Mouse (Mus musculus): ENCODE measurements around the gene Tmem108.

Tmem108 gene

GRCm38 (mm10) chr9:103540518-103540917 lies 221.1 kb downstream of the Tmem108 start:
- DNase-seq = no peak

GRCm38 (mm10) chr9:103538047-103538816 lies 223.4 kb downstream of the Tmem108 start:
- no peak for DNase-seq

GRCm38 (mm10) chr9:103536059-103536634 lies 225.5 kb downstream of the Tmem108 start:
- DNase-seq = no peak

GRCm38 (mm10) chr9:103525041-103525537 lies 236.5 kb downstream of the Tmem108 start:
- peak; percentile 38 to 56 for DNase-seq

DNA sequence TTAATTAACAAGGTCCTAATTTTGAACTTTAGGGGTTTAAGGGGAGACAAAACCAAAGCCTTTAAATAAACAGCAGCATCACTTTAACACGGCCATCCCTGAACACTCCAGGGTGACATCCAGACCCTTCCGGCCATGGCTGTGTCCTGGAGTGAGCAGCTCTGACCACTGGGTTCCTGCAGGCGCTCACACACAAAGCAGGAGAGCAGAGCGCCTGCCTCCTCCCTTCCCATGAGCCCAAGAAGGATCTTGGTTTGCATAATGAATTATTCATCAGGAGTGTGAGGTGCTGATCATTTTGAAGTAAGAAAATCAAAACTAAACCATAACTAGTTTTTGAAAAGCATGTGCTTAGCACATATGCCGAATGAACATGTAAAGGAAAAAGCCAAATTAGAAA lies 237.0 kb downstream of the Tmem108 start:
- peak; percentile 18 to 41 for DNase-seq

DNA sequence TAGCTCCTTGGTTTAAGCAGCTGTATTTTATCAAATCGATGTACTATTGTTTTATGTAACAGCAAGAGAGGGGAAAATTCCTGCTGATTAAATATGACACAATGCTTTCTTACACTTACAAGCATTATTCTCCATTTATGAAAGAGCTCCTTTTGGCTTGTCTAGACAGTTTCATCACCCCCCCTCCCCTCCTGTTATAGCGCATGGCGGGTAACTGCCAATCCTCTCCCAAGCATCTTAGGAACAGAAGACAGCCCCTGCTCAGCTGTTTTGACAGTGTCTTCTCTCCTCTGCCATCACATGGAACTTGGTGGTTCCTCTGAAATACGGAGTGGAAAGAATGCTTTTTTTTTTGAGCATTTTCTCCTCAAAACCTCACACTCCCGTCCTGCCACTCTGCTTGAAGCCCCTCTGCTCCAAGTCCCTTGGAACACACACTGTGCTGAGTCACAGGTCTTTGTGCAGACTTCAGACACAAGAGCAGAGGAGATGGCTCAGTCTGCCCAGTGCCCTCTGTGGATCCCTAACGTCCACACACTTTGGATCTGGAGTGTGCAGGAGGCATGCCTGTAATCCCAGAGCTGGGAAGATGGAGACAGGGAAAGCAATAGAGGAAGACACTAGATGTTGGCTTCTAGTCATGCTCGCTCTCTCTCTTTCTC lies 237.8 kb downstream of the Tmem108 start:
- peak in 1 of 2 experiments; percentile 8 for DNase-seq

DNA sequence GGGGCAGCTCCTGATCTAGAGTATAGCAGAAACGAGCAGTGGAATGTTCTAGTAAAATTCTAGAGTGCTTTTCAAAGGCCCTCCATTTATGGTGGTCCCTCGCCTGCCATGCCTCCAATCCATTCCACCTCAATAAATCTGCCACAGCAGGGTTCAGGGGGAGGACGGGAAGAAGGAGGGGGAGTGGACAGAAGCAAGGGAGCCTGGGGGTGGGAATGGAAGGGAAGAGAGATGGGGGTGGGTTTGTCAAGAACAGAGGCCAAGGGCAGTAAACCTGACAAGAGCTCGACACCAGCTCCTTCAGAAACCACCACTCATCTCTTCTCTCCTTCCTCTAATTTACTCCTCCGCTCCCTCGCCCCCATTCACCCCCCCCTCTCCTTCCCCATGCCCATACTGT lies 238.6 kb downstream of the Tmem108 start:
- peak; percentile 27 to 40 for DNase-seq

- no peak for DNase-seq
These were observed 247.8 kb downstream of the Tmem108 start for GRCm38 (mm10) chr9:103513884-103514283.

- DNase-seq = no peak
These were observed 249.4 kb downstream of the Tmem108 start for GRCm38 (mm10) chr9:103512257-103512656.

DNA sequence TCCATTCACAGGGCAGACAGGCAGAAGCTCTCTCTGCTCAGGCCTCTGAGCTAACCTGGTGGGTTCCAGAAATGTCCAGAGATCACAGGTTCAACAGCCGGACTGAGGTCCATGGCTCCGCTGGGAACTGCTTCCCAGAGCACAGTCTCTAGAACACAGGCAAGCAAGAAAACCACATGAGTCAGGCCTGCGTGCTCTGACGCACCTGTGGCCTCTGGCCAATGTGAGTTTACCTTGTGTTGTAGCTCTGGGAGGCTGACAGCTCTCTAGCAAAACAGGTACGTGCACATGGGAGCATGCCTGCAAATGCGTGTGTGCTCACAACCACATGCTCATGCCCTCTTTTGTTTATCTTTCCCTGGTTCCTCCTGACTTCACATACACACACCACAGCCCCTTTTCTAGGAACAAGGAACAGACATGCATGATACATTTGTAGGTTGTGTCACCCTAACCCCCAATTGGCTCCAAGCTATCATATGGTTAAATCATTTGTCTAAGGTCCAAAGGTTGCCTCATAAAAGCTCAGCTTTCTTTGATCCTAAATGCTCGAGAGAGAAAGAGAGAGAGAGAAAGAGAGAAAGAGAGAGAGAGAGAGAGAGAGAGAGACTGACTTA lies 254.6 kb downstream of the Tmem108 start:
- no peak for DNase-seq

GRCm38 (mm10) chr9:103505067-103505466 lies 256.6 kb downstream of the Tmem108 start:
- DNase-seq = no peak

- DNase-seq = no peak
These were observed 257.0 kb downstream of the Tmem108 start for GRCm38 (mm10) chr9:103504646-103505045.

DNA sequence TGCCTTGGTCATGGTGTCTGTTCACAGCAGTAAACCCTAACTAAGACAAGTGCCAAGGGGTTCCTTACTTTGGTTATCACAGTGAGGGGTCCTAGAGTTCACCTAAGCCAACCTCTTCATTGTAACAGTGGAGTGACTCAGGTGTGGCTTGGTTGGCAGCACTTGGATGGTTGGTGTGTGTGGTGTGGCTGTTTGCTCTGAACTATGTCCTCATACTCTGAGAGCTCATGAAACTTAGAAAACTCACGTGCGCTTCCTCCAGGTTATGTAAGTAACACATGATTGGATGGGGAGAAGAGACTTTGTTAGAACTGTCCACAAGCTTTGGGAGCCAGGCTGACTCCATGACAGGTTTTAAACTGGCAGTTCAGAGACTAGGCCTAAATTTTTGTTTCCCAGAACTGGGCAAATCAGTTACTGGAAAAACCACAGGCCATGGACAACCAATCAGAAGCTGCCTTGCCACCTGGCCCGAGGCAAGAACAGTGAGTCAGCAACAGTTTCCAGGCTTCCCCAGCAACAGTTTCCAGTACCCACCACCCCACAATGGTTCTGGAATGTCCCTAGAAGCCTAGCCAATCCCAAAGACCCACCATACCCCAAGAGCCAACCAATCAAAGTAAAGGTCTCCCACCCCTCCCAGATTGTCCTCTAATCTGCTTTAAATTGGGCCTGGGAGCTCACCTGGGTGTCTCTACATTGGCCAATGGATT lies 257.9 kb downstream of the Tmem108 start:
- no peak for DNase-seq

GRCm38 (mm10) chr9:103502655-103503054 lies 259.0 kb downstream of the Tmem108 start:
- no peak for DNase-seq

GRCm38 (mm10) chr9:103501861-103502364 lies 259.7 kb downstream of the Tmem108 start:
- no peak for DNase-seq

DNA sequence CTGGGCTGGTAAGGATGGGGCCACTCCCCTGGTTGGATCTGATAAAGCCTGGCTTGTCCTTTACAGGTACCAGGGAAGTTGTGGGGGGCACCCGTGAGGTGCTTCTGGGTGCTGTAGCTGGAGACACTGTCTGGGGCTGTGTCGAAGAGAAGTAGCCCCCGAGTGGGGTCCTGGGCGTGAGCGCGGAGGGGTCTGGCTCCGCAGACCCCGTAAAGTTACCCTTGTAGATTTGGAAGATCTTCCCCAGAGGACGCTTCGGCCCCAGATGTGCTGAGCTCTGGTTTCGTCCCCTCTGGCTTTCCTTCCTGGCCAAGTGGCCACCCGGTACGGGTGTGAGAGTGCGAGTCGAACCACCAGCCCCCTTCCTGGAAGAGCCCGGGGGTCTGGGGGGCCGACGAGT lies 262.3 kb downstream of the Tmem108 start:
- DNase-seq = no peak

DNA sequence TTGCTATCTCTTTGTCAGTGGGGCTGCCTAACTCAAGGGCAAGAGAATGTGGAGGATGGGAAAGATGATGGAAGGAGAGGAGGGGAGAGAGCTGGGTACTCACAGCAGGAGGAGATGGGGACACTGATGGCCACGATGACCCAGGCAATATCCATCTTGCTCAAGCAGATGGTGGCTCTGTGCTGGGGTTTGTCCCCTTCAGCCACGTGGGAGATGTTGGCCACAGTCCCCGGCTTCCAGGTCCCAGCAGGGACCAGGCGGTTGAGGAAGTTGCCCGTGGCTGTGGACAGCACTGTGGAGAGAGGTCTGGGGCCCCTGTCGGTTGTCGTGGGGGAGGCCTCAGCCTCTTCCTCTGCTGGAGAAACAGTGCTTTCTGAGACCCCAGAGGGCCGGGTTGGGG lies 262.9 kb downstream of the Tmem108 start:
- no peak for DNase-seq

DNA sequence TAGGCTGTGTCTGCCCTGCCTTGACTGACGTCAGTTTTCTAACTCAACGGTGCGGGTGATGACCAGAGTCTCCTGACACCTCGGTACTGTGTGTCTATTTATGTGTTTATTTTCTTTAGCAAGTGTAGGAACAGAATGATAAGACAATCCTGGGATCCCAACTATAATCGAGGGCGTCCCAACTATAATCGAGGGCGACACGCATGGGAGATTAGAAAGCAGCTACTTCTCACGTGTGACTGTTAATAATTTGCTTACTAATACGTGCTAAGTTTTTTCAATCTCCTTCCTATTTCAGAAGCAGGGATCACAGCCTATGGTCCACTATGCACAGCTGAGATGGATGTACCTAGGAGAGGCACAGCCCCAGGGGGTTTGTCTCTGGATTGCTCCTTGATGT lies 266.2 kb downstream of the Tmem108 start:
- peak in 1 of 2 experiments; percentile 22 for DNase-seq

GRCm38 (mm10) chr9:103494346-103495020 lies 267.2 kb downstream of the Tmem108 start:
- peak; percentile 87 to 91 for DNase-seq

DNA sequence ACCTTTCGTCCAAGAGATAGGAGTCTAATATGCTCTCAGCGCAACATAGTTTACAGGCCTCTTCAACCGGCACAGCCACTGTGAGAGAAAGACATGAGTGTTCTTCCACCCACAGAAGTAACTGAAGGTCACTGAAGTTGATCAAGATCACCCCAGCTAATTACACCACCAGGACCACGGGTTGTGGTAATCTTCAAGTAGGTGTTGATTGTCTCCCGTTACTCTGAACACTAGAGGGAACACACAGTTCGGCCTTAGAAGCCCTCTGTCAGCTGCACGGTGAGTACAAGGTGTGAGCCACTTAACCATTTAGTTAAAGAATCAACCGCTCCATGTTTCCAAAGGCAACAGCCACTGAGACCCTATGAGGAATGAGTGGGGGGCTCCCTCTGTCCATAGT lies 269.7 kb downstream of the Tmem108 start:
- DNase-seq = no peak

DNA sequence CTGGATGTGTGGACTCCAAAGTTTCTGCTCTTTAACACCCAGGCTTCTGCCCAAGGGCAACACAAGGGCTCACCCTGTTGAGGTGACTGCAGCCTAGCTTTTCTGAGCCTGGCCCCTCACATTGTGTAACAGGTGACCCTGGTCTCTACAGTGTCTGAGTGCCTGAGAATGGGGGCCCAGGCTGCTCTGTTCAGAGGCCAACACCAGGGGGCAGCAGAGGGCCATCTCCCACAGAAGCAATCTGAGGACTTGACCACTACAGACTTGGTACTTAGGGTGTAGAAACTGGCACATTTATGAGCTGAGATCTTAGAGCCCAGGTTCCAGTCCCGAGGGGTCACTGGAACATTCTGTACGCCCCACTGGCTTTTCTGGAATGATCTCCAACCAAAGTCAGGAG lies 271.2 kb downstream of the Tmem108 start:
- DNase-seq = peak; percentile 90 to 91

DNA sequence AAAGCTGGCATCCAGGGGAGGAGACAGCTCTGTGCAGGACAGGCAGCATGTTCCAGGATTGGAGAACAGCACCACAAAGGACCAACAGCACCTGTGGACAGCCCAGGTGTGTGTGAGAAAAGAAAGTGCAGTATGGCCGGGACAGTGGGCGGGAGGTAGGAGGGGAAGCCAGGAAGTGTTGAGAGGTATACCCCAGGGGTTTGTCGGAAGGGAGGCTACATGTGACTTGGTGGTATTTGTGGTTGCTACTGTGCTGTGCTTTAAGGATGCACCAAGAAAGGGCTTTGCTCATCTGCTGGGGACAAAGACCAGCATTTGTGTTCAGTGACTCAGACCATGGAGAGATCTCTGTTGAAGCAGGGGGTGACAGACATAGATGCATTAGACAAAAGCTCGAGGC lies 271.8 kb downstream of the Tmem108 start:
- no peak for DNase-seq

All from kidney, postnatal 4 days (tissue).